Mouse (Mus musculus) gonadal fat pad, adult 2 months (tissue): Measurements from ENCODE around the gene Nin. TPM values are rescaled to one million over a fixed set of nuclear protein-coding genes. Genes with fewer than 3 reads are reported as not detected.
"Not testable (repeated sequence)": the region's sequence is repeated elsewhere in the genome, so short reads cannot be mapped to it uniquely, and the experiment has no call there.

Experiments used
- DNase-seq: peaks from one replicate; pipeline ENCODE4 v3.0.0-alpha.2; 2012; ENCODE audit warnings: low read depth
- polyA plus RNA-seq: library from polyadenylated mRNA; depleted of rRNA; stranded (reverse); fragments of >200 nt; gene quantifications from 2 replicates; pipeline ENCODE4 v1.2.3, GENCODE M21; 2012; rRNA removed

Gene Nin
- polyA plus RNA-seq: 7.3 and 11.1 TPM in 2 replicates

DNA sequence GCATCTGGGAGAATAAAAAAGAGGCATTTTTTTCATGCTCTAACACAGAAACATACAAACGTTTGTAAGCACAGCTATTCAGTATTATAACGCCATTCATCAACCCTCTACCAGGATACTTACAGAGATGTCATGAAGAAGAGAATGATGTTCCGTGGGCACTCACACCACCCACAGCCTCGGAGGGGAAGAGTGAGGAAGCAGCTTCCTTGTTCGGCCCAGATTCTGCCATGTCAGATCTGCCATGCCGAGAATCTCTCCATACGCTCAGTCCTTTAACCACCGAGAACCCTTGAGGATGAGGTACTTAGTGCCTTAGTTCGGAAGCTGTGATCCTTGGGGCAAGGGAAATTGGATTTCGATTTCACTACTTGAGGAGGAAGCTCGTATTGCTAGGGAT, at the start of gene Nin:
Nin (minus strand) TSS at position 367 of the 400 bp plus-strand sequence.
- DNase-seq: no peak

DNA sequence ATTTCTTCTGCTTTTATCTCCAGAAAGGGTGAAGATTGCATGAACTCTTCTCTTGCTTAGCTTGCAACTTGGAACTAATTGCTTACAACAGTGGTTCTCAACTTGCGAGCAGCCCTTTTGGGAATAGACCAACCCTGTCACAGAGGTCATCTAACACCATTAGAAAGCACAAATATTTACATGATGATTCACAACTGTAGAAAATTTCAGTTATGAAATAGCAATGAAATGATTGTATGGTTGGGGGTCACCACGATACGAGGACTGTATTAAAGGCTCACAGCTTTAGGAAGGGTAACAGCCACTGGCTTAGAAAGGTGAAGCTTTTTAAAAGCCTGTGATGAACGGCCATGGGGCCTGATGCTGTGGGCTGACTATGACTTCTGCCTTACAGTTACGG, 47.5 kb upstream of the Nin start:
- no peak for DNase-seq

GRCm38 (mm10) chr12:70157292-70158066, 44.0 kb upstream of the Nin start:
- no peak for DNase-seq

GRCm38 (mm10) chr12:70156222-70156621, 42.7 kb upstream of the Nin start:
- no peak for DNase-seq

DNA sequence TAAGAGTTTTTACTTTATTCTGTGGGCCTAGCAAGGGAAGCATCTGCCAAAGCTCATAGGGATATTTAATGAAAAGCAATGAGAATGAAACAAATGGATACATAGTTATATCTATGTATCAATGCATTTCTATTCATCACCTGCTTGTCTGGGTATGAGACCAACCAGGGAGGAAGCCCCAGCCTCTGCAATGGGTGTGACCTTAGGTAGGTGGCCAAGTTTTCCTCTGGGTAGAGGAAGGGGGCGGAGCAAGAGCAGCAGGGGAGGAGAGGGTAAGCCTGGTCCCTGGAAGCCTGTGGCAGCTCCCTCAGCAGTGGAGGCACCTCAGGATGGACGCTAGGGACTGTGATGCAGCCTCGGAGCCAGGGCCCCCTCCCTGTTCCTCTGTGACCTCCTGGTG, 40.3 kb upstream of the Nin start, which contains the start of gene Abhd12b:
Abhd12b (plus strand) TSS at position 301 of the 400 bp plus-strand sequence.
- DNase-seq: no peak

- DNase-seq: no peak
Measured at GRCm38 (mm10) chr12:70148631-70149265, 35.2 kb upstream of the Nin start.

DNA sequence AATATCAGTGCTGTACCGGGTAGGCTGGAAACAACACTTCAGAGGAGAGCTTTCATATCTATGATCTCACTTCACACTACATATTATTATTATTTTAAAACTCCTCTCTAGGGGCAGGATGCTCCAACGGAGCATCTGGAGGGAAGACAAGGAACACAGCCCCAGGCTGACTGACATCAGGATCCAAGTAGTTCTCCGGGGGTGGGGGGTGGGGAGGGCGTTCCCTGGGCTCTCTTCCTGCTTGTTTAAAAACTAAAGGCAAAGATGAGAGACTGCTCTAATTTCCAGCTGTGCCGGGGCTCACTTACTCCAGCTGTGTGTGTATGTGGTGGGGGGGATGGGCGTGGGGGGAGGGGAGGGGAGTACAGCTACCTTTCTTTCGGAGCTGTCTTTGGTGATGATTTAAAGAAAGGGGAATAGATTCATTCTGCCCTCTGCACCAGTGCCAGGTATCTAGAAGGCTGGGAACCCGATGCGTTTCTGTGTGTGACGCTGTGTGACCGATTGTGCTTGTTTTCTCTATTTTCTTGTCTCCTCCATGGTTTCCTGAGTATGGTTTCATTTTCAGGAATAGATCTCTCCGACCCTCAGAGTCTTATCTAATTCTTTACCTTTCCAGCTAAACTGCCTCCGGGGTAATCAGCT, 34.6 kb upstream of the Nin start:
- DNase-seq: no peak

GRCm38 (mm10) chr12:70145586-70145985, 32.1 kb upstream of the Nin start:
- no peak for DNase-seq

DNA sequence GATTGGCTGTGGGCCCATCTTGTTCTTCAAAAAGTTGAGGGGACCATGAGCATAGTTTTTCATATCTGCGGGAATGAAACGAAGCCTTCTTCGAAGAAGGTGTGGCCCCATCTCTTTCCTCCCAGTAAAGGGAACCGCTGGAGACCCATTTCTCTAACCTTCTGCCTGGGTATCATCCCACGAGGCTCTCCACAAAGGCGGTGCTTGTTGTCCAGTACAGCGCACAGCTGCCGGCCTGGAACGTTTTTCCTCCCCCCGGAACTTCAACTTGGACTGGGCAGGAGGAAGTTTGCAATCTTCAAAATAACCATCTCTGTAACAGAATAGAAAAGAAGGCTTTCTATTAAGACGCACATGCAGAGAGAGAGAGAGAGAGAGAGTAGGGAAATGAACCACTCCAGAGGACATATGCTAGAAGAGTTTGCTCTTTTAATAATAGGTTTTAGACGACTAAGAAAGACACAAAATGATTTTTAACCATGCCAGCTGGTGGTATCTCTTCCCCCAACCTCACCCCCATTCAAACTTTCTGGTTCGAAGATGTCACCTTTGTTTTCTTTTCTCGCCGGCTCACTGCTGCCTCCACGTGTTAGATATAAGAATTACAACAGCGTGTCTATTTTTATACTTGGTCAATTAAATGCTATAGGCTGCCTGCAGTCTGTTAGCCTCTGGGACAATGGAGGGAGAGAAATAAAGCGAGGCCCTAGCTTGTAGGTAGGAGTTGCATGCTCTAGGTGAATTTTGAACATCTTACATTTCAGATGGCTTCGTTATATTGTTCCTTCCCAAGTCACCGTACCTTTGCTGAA, 31.3 kb upstream of the Nin start:
- DNase-seq: no peak

GRCm38 (mm10) chr12:70144106-70144587, 30.6 kb upstream of the Nin start:
- DNase-seq: not testable (repeated sequence)

DNA sequence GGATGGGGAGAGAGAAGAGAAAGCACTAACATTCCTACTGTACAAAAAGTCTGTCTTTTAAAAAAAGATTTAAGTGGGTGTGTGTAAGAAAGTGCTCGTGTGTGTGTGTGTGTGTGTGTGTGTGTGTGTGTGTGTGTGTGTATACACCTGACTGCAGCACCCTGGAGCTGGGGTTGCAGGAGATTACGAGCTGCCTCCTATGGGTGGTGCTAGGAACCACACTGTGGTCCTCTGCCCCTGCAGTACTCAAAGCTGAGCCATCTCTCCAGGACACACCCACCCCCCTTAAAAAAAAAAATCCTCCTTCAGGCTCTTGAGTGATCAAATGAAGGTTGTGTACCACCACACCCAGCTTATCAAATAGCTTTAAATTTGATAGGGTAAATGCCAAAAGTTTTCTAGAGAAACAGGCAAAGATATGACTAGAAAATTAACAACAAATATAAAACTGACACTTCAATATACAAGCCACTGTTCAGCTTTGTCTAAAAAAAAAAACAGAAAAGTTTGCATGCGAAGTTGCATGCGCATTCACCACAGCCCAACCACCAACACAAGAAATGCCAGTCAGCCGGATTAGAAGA, 27.6 kb upstream of the Nin start:
- DNase-seq: no peak

DNA sequence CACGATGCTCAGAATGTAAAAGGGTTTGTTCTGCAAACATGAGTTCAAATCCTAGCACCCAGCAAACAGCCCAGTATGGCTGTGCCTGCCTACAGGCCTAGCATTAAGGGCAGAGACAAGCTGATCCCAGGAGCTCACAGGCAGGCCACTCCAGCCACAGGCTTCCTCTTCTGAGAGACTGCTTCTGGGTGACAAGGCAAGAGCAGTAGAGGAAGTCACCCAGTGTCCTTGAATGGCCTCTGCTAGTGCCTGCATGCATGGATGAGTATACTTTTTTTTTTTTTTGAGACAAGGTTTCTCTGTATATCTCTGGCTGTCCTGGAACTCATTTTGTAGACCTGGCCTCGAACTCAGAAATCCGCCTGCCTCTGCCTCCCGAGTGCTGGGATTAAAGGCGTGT, 27.0 kb upstream of the Nin start:
- DNase-seq: no peak

DNA sequence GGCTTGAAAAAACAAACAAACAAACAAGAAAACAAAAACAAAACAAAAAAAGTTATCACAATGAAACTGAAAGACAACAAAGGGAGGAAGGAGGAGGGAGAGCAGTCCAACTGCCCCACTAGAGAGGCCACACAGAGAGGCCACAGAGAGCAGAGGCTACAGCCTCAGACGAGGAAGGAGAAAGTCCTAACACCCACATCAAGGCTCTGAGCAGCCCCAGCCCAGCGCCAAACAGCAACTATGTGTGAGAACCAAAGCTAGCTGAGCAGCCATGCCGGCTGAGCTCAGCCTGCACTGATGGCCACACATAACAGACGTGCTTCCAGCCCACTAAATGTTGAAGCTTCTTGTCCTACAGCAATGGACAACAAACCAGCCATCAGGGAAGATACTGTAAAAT, 26.4 kb upstream of the Nin start:
- no peak for DNase-seq

GRCm38 (mm10) chr12:70137626-70138025, 24.1 kb upstream of the Nin start:
- DNase-seq: no peak

GRCm38 (mm10) chr12:70137095-70137494, 23.6 kb upstream of the Nin start:
- DNase-seq: no peak

DNA sequence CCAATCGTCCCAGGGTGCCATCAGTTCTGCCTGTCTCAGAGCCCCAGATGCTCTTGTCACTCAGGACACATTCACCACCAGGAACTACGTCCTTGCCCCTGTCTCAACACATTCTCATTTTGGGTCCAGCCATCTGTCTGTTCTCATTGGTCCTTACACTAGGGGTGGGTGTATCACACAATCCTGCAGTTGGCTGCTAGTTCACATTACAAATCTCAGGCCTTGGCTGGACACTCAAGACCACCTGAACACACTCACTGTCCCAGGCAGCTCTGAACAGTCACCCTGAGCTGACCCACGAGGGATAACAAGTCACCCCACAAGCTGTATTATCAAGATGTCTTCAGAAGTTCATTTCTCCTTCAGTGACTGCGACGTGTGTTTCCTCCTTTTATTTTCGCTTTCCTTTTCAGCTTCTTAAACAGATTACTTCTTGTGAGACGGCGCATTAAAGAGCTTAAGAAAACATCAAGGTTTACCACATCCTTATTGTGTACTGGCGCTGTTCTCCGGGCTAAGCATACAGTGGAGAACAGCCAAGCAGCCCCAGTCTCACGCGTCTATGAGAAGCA, 22.8 kb upstream of the Nin start:
- DNase-seq: no peak

DNA sequence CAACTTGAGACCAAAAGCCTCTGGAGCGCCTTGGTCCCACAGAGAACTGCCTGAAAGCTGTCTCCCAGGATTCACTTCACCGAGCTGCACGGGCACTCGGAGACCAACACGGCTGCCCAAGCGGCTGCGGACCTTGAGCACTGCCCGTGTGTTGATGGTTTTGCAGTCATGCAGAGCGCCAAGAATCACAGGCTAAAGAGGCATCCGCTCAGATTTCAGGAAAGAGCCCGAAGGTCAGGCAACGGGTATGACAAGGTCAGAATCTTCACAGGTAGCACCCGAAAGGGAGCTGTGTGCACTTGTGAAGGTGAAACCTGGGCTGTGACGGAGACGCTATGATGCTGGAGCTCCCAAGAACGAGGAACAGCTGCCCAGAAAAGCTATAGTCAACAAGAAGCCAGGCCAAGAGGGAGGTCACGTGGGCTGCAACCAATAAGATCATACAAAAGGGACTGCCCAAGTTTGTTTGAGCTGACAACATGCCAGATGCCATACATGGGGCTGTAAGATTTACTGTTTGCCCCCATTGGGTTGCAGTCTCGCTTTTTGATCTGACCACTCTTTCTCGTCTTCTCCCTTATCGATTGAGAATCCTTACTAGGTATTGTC, 21.2 kb upstream of the Nin start:
- DNase-seq: no peak

DNA sequence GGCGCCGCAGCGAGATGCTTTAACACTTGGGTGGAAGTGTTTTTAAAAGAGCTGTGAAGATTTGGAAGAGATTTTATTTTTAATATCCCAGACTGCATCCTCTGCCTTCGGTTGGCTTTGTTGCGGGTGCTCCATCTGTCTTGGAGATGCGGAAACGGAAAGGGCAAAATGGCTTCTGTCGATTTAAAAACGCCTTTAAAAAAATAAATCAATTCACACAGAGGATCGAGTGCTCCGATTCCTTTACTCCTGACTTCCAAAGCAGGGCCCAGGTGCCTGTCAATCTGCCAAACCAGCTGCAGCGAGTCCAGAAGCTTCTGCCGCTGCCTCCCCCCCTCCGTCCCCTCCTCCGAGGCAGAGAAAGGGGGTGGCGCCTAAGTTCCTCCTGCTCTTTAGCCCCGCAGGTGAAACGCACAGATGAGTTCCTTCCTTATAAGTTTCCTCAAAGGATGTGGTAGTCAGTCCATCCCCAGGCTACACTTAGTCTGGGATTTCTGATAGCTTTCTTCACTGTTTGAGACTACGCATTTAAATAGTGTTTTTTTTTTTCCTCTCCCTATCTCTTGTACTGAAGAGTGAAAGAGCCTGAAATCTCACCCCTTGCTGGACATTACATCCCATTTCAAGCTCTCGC, 17.6 kb upstream of the Nin start:
- no peak for DNase-seq

- DNase-seq: no peak
Measured at GRCm38 (mm10) chr12:70129105-70129504, 15.6 kb upstream of the Nin start.

GRCm38 (mm10) chr12:70126626-70127025, 13.1 kb upstream of the Nin start:
- DNase-seq: no peak
